Mouse (Mus musculus) C2C12 (cell line): ENCODE results near the gene Fbxl14.

Source experiments
- CEBPB ChIP-seq: IDR thresholded peaks from one replicate; pipeline ENCODE4 v1.6.1; 2011; ENCODE audit warnings: low read depth, mild to moderate bottlenecking, control low read depth, moderate library complexity
- CTCF ChIP-seq: IDR thresholded peaks from one replicate; pipeline ENCODE4 v1.5.1; 2011; ENCODE audit not compliant: control insufficient read depth, insufficient read depth, insufficient read length
- FOSL1 ChIP-seq: IDR thresholded peaks from one replicate; pipeline ENCODE4 v1.8.0; 2011; ENCODE audit warnings: mild to moderate bottlenecking, low read length; ENCODE audit not compliant: poor library complexity, insufficient read depth, severe bottlenecking
- MAX ChIP-seq: IDR thresholded peaks from one replicate; pipeline ENCODE4 v1.6.1; 2011; ENCODE audit warnings: mild to moderate bottlenecking, control low read depth
- MYOD1 ChIP-seq: IDR thresholded peaks from one replicate; pipeline ENCODE4 v1.6.1; 2011; ENCODE audit warnings: low read depth; ENCODE audit not compliant: control insufficient read depth, insufficient read length
- MYOG ChIP-seq: IDR thresholded peaks from one replicate; pipeline ENCODE4 v1.6.1; 2011; ENCODE audit not compliant: control insufficient read depth, insufficient read length; ENCODE audit errors: extremely low read depth
- USF1 ChIP-seq: IDR thresholded peaks from one replicate; pipeline ENCODE4 v1.6.1; 2011; ENCODE audit warnings: low read depth, mild to moderate bottlenecking, control low read depth, moderate library complexity

- TF ChIP-seq MYOD1 (no peak), MAX (no peak), CTCF (no peak), MYOG (no peak), CEBPB (no peak), USF1 (no peak), FOSL1 (no peak)
Measured at GRCm38 (mm10) chr6:119490549-119490948, 11.1 kb downstream of the Fbxl14 start.
